Mouse (Mus musculus) hindbrain, embryonic 14.5 days (tissue): ENCODE data around the gene Stox2. TPM values are rescaled to one million over a fixed set of nuclear protein-coding genes. Genes with fewer than 3 reads are reported as not detected.

Experiments used
- ATAC-seq: fragments of 200-750 bp; cut with Nextera tagmentation; 2 replicates; pipeline ENCODE4 v1.8.0; 2017; ENCODE audit warnings: moderate number of reproducible peaks, mild to moderate bottlenecking, moderate TSS enrichment, moderate library complexity; ENCODE audit not compliant: low FRiP score
- DNase-seq: peaks from one replicate; pipeline ENCODE4 v3.0.0-alpha.2; 2015; ENCODE audit warnings: low spot score
- H3K27ac ChIP-seq: fragments of 300-500 bp; sonication (generic); 2 replicates; pipeline ENCODE4 v1.5.1; 2014; ENCODE audit warnings: mild to moderate bottlenecking, moderate library complexity
- H3K27me3 ChIP-seq: fragments of 300-500 bp; sonication (generic); 2 replicates; pipeline ENCODE4 v1.6.1; 2014; ENCODE audit warnings: mild to moderate bottlenecking, low read length, mixed read lengths; ENCODE audit not compliant: control insufficient read depth, insufficient read depth
- H3K36me3 ChIP-seq: fragments of 300-500 bp; sonication (generic); replicated peaks from 2 replicates; pipeline ENCODE4 v1.6.1; 2014; ENCODE audit not compliant: control insufficient read depth, insufficient read depth
- H3K4me1 ChIP-seq: fragments of 300-500 bp; sonication (generic); replicated peaks from 2 replicates; pipeline ENCODE4 v1.6.1; 2014; ENCODE audit warnings: antibody characterized with exemption, low read length, mixed read lengths; ENCODE audit not compliant: control insufficient read depth, insufficient read depth
- H3K4me2 ChIP-seq: fragments of 300-500 bp; sonication (generic); replicated peaks from 2 replicates; pipeline ENCODE4 v1.6.1; 2014; ENCODE audit warnings: mild to moderate bottlenecking, moderate library complexity
- H3K4me3 ChIP-seq: fragments of 300-500 bp; sonication (generic); replicated peaks from 2 replicates; pipeline ENCODE4 v1.5.1; 2014; ENCODE audit warnings: mild to moderate bottlenecking, low read length
- H3K9ac ChIP-seq: fragments of 300-500 bp; sonication (generic); 2 replicates; pipeline ENCODE4 v1.6.1; 2014
- H3K9me3 ChIP-seq: fragments of 300-500 bp; sonication (generic); 2 replicates; pipeline ENCODE4 v1.6.1; 2016; ENCODE audit warnings: low read length; ENCODE audit not compliant: control insufficient read depth
- WGBS: fragments of 180-500 bp; shearing (Covaris S2); extraction: QIAGEN DNeasy Blood & Tissue Kit; methylation state at CpG from one replicate; pipeline ENCODE4 v1.1.7; 2014; 5-methylcytosine and 5-hydroxymethylcytosine counted together
- polyA plus RNA-seq: library from polyadenylated mRNA; unstranded; fragments of >200 nt; fragmentation: Nextera tagmentation; extraction: Ambion mirVana; gene quantifications from 2 replicates; pipeline ENCODE4 v1.2.1, GENCODE M21; 2014

Gene Stox2
- polyA plus RNA-seq, 1 experiment from 2014 or later = 39.9 TPM

DNA sequence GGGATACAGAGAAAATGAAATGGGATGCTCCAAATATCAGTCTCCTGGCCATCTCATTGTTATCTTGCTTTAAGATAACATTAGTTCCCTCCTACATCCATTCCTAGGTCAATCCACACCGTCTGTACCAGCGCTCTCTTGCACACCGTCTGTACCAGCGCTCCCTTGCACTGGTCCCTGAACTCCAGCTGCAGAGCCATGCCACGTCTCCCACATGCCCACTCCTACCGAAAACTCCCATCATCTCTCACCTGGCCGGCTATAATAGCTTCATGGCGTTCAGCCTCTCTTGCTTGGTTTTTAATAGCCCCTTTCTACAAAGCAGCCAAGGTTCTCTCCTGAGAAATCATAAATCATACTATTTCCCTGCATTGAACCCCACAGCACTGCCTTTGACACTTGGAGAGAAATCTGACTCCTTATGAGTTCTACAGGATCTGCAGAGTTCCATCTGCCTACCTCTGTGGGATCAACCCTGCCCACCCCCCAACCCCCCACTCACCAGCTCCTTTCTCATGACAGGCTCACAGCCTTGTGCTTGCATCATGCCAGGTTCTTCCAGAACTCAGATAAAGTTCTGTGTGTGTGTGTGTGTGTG, 239.4 kb downstream of the Stox2 start:
- Histone ChIP-seq H3K9ac (no peak overlapping the region), H3K4me1 (peaks cover 7% of the 10 kb centered on the region), H3K36me3 (0 out of 2 replicates have a peak, but pooled peaks cover 3% of the 10 kb centered on the region), H3K27ac (peak overlapping the region; percentile 49; the same call in 1 of the 2 replicates), H3K4me2 (no peak overlapping the region), H3K27me3 (no peaks in the 10 kb centered on the region), H3K4me3 (no peak overlapping the region), H3K9me3 (no peaks in the 10 kb centered on the region)
- DNase-seq (no peak), ATAC-seq (peak; percentile 61; the same call in 1 of the 2 replicates)
- 76% methylated on average over 8 of the region's 8 CpGs for WGBS

DNA sequence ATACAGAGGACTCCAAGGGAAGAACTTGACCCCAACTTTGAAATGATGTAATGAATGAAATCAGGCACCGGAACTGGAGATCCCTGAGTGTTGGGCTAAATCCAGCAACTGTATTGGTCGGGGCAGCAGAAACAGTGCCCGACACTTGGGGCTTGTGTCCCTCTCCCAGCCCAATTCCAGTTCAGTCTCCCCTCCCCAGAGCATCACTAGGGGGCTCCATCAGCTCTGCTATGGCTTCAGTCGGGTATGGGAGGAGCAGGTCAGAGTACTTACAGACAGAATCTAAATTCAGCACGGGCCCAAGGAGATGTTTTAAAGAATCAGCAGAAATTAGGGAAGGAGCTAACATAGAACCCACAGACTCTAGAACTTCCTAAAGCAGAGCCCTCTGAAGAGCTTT, 240.7 kb downstream of the Stox2 start:
- Histone ChIP-seq H3K4me1 (peaks cover 7% of the 10 kb centered on the region), H3K9ac (no peak overlapping the region), H3K36me3 (peaks cover 14% of the 10 kb centered on the region), H3K4me2 (no peak overlapping the region), H3K4me3 (no peak overlapping the region), H3K27ac (no peak overlapping the region), H3K9me3 (no peaks in the 10 kb centered on the region), H3K27me3 (no peaks in the 10 kb centered on the region)
- DNase-seq (no peak), ATAC-seq (no peak)
- 90% methylated on average over 5 of the region's 5 CpGs for WGBS

DNA sequence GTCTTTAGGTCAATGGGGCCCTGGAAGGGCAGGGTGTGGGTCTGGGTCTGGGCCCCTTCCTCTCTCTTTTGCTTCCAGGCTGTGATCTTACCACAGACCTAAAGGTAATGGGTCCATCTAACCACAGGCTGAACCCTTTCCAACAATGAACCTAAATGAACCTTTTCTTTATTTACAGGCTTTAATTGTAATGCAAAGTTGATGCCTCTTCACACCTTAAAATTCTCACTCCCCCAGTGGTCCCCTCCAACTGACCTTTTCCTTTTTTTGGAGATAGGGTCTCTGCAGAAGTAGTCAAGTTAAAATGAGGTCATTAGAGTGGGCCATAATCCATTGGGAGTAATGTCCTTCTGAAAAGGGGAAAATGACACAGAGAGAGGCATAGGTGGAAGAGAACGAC, 249.8 kb downstream of the Stox2 start:
- no peak overlapping the region for H3K4me3 ChIP-seq
- DNase-seq = no peak
- no peaks in the 10 kb centered on the region for H3K4me1 ChIP-seq
- peaks cover 54% of the 10 kb centered on the region for H3K36me3 ChIP-seq
- H3K27ac ChIP-seq = no peak overlapping the region
- 92% methylated on average over 1 of the region's 1 CpGs for WGBS
- no peak for ATAC-seq
- no peak overlapping the region for H3K4me2 ChIP-seq
- no peaks in the 10 kb centered on the region for H3K27me3 ChIP-seq
- H3K9me3 ChIP-seq = 0 out of 2 replicates have a peak, but pooled peaks cover 3% of the 10 kb centered on the region
- no peak overlapping the region for H3K9ac ChIP-seq

DNA sequence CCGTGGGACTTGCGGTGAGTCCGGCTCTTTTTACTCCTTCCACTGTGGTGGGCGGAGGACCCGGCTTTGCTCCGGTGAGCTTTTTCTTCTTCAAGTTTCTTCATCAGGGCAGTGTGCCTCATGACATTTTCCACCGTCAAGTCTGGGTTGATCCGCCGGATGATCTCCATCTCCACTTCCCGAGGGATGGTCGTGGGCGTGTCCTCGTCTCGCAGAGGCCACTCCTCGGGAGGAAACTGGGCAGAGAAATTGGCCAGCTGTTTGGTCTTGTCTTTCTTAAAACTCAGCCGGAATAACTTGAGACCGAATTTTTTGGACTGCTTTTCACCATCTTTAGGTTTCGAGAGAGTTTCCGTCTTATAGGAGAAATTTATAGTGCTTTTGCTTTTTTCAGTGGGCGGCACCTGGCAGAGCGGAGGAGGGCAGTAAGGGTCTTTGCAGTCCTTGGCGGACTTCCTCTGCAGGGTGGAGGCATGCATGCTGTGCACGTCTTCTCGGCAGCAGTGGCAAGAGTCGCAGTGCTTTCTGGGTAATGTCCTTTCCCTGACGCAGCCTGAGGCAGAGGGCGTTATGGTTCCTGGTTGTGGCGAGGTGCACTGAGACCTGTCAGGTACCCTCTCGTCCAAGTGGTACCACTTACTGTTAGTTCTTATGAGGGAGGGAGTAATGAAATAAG, 252.7 kb downstream of the Stox2 start:
- ATAC-seq (no peak), DNase-seq (no peak)
- Histone ChIP-seq H3K4me2 (no peak overlapping the region), H3K36me3 (peaks cover 58% of the 10 kb centered on the region), H3K9me3 (0 out of 2 replicates have a peak, but pooled peaks cover 3% of the 10 kb centered on the region), H3K4me1 (no peaks in the 10 kb centered on the region), H3K27ac (no peak overlapping the region), H3K4me3 (no peak overlapping the region), H3K27me3 (no peaks in the 10 kb centered on the region), H3K9ac (no peak overlapping the region)
- WGBS = 96% methylated on average over 29 of the region's 29 CpGs

DNA sequence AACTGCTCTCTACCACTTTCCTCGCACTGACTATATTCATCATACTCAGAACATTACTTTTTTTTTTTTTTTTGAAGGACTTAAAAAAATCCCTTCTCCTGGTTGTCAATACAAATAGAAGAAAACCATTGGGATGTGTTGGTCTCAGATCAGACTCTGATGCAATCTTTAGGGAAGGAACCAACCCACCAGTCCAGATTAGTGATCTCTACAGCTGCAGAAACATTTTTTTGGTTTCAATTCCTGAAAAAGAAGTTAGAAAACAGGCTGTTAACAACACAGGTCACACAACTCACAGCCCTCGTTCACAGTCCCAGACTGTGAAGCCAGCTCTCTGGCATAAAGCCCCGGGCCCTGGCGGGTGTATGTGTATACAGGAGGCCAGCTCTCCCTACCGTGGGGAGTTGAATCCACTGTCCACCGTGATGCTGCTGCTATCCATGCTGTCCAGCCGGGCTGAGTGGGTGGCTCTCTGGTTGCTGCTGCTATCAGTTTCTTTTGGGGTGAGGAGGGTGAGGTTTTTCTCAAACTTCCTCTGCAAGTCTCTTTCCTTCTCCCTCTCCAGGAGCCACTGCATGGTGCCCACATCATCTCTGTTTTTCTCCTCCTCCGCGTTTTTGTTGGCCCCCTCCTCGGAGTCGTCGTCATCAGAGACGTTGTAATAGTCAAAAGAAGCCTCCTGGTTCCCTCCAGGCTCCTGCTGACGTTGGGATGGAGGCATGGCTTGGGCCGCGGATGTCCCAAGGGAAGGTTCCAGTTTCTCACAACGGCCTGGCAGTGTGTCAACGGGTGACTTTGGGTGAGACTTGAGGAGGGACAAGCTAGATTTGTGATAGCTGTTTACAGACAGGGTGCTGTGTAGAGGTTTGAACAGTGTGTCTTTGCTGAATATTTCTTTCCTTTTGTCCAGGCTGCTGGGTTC, 254.5 kb downstream of the Stox2 start:
- Histone ChIP-seq H3K9ac (no peak overlapping the region), H3K36me3 (peaks cover 65% of the 10 kb centered on the region), H3K27me3 (no peaks in the 10 kb centered on the region), H3K4me2 (no peak overlapping the region), H3K27ac (no peak overlapping the region), H3K4me1 (no peaks in the 10 kb centered on the region), H3K4me3 (no peak overlapping the region), H3K9me3 (0 out of 2 replicates have a peak, but pooled peaks cover 3% of the 10 kb centered on the region)
- no peak for ATAC-seq
- WGBS = 95% methylated on average over 18 of the region's 18 CpGs
- DNase-seq = no peak

DNA sequence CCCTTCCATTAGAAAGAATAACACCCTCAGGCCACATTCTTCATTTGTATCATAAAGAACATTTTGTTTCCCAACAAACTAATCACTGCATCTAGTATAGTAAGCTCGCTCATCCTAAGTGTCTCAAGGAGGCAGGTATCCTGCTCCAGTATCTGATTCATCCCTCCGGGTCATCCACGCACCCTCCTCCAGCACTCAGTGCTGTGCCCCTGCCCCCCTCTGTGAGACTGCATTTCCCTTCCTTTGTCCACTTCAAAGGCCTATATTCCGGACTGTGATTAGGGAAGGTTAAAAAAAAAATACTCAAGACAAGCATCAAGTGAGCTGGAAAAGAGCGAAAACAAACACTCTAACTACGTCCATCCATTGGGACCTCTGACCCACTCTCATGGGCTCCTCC, 260.8 kb downstream of the Stox2 start:
- H3K9me3 ChIP-seq = no peaks in the 10 kb centered on the region
- no peaks in the 10 kb centered on the region for H3K27me3 ChIP-seq
- no peak overlapping the region for H3K4me2 ChIP-seq
- H3K4me3 ChIP-seq = no peak overlapping the region
- H3K9ac ChIP-seq = no peak overlapping the region
- H3K4me1 ChIP-seq = peaks cover 25% of the 10 kb centered on the region
- DNase-seq (no peak), ATAC-seq (no peak)
- 46% methylated on average over 6 of the region's 6 CpGs for WGBS
- H3K27ac ChIP-seq = no peak overlapping the region
- peaks cover 47% of the 10 kb centered on the region for H3K36me3 ChIP-seq

DNA sequence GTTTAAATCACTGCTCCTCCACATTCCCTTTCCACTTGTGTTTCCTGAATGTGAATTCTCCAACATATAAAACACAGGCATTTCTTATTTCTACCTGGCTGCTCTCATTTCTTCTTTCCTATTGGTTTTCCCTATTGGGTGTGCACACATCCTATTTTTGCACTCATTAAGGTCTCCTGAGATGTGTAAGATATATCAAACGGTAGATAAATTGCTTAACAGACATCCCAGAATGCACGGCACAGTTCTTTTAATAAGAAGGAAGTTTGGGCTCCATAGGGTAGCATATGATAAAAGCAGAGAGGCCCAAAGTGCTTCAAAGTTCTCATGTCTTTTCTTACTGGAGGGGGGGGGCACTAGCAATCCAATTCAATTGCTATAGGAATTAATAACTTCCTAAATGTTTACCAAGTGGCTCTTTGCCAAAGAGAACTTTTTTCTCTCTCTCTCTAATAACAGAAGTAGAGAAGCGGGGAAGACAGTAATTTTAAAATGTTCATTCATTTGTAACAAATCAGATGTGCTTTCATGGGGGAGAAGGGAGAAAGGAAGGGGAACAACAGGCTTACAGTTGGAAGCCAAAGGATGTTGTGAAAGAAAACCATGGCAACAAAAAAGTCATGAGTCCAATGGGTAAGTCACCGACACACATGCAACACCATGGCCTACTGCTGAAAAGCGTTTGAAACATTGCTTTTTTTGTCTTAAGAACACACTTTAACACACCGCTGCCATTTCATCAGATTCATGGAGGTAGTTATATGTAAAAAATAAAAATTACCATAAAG, 263.2 kb downstream of the Stox2 start:
- Histone ChIP-seq H3K4me2 (no peak overlapping the region), H3K4me3 (no peak overlapping the region), H3K9me3 (no peaks in the 10 kb centered on the region), H3K4me1 (peaks cover 25% of the 10 kb centered on the region), H3K27ac (no peak overlapping the region), H3K9ac (no peak overlapping the region), H3K36me3 (peaks cover 34% of the 10 kb centered on the region), H3K27me3 (no peaks in the 10 kb centered on the region)
- no peak for ATAC-seq
- WGBS = 70% methylated on average over 6 of the region's 6 CpGs
- DNase-seq = no peak

DNA sequence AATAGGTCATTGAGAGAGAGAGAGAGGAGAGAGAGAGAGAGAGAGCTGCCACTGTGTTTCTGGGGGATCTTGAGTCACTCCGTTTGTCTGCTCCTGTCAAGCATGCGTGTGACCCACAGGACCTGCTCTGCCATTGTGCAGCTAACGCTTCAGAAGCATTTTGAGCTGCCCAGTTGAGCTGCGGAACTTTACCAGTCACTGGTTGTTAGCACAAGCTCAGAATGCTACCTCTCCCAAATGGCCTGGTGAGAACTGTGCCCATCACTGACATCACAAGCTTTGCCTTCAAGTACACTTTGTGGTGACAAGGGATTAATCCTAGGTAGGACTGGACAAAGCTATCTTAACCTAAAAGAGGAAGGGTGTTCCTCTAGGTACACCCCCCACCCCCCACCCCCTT, 263.9 kb downstream of the Stox2 start:
- no peak for DNase-seq
- peaks cover 25% of the 10 kb centered on the region for H3K4me1 ChIP-seq
- H3K9ac ChIP-seq = no peak overlapping the region
- H3K27ac ChIP-seq = no peak overlapping the region
- WGBS = 69% methylated on average over 4 of the region's 4 CpGs
- H3K4me2 ChIP-seq = no peak overlapping the region
- no peak for ATAC-seq
- peaks cover 29% of the 10 kb centered on the region for H3K36me3 ChIP-seq
- H3K9me3 ChIP-seq = no peaks in the 10 kb centered on the region
- H3K4me3 ChIP-seq = no peak overlapping the region
- no peaks in the 10 kb centered on the region for H3K27me3 ChIP-seq
